Mouse (Mus musculus) layer of hippocampus, adult 2 months (tissue): ENCODE results near the gene Fancd2. TPM values are rescaled to one million over a fixed set of nuclear protein-coding genes. Genes with fewer than 3 reads are reported as not detected.

Experiments
- DNase-seq, 2 experiments: peaks; one replicate each; pipeline ENCODE4 v3.0.0; 2022; ENCODE audit warnings: low spot score in 2 of 2
- H3K27ac ChIP-seq: fragments of 200-600 bp; 2 replicates; pipeline ENCODE4 v1.8.1; 2022
- H3K4me3 ChIP-seq: fragments of 200-600 bp; 2 replicates; pipeline ENCODE4 v1.8.1; 2022; ENCODE audit warnings: mild to moderate bottlenecking
- CTCF ChIP-seq: fragments of 200-600 bp; conservative IDR thresholded peaks from 2 replicates; pipeline ENCODE4 v1.8.1; 2022; ENCODE audit warnings: antibody characterized with exemption, mild to moderate bottlenecking, moderate library complexity
- total RNA-seq, 2 experiments: library from RNA; stranded (reverse); gene quantifications; 2 replicates each; pipeline ENCODE4 v1.2.3; 2021

Gene Fancd2
- total RNA-seq, 2 experiments from 2014 or later = 2.4 to 3.8 TPM

DNA sequence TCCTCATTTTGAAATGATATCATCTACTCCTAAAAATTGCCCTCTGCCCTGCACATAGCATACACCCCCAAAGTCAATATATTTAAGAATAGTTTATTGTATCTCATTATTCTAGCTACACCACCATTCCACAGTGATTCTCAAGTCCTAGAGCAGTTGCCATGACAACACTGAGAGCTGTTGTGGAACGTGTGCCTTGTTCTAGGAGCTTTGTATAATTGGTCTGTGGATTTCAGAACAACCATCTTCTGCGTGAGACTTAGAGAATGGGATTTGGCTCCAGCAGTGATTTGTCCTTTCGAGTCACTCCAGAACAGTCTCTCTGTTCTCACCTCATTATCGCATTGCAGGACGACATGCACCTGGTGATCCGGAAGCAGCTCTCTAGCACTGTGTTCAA, 28.3 kb downstream of the Fancd2 start:
- TF ChIP-seq CTCF = no peak
- H3K27ac ChIP-seq = no peak overlapping the region
- no peak for DNase-seq
- no peak overlapping the region for H3K4me3 ChIP-seq

DNA sequence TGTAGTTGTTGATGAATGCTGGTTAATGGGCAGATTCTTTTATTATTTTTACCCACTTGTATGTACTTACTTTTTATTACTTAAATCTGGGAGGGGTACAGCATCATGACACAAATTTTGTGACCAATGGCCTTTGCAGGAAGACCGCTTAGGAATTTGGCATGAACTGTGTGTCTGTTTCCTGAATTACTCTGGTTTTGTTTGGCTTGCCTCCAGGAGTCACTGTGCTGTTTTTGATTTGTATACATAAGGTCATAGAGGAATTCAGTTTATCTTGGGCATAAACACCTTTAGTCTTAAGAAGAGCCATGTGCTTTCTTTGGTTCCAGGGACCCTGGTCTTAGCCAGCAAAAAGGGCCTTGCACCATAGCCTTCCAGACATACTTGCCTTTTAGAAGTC, 33.1 kb downstream of the Fancd2 start:
- H3K27ac ChIP-seq = no peak overlapping the region
- TF ChIP-seq CTCF = no peak
- DNase-seq = no peak

DNA sequence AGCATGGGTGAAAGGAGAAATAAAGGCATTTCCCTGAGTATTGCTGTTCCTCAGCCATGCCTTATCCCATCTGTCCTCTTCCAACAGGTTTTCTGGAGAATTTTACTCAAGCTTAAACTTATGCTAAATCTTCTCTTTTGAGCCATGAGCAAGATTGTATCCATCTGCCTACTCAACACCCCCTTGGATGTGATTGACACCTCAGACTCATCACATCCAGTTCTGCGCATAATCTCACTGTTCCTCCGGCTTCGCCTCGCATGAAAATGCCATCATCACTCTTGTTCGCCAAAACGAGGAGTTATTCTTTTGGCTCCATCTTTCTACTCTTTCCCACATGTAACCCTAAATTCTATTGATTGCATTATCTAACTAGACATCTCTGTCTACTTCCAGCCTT, 44.6 kb downstream of the Fancd2 start:
- peak overlapping the region; percentile 88 for H3K27ac ChIP-seq
- DNase-seq = peak; percentile 25 to 76
- no peak for TF ChIP-seq CTCF
- no peak overlapping the region for H3K4me3 ChIP-seq

More for the DNA sequence above, 33.1 kb downstream of the Fancd2 start:
- no peak overlapping the region for H3K4me3 ChIP-seq

DNA sequence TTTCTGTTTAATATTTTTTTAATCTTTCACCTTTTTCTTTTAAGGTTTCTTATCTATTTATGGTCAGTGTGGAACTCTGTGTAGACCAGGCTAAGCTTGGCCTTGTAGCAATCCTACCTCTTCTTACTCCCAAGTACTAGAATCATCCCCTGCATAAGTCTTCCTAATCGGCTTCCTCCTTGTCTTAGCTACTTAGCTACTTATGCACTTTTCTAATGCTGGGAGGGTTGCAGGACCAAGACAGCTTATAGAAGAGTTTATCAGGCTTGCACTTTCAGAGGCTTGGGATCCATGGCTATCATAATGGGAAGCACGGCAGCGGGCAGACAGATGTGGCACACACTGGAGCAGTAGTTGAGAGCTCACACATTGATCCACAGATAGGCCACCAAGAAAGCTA, 47.8 kb downstream of the Fancd2 start:
- no peak for TF ChIP-seq CTCF
- DNase-seq = no peak
- Histone ChIP-seq H3K4me3 (no peak overlapping the region), H3K27ac (no peak overlapping the region)

DNA sequence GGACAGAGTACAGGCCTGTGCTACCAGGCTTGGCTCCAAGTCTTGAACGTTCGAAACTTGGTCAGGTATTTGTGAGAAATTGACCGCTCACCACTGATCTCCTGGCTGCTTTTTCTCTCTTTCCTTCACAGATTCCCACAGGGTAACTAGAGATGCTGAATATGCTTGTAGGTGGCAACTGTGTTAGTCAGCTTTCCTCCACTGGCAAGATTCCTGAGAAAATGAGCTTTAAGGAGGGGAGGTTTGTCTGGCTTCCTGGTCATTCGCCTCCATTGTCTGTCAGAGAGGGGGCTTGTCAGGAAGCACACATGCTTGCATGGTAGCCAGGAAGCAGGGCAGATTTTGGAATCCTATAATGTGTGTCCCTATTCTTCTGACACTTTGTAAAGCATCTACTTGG, 51.5 kb downstream of the Fancd2 start:
- H3K27ac ChIP-seq = no peak overlapping the region
- H3K4me3 ChIP-seq = no peak overlapping the region
- DNase-seq = no peak
- no peak for TF ChIP-seq CTCF

DNA sequence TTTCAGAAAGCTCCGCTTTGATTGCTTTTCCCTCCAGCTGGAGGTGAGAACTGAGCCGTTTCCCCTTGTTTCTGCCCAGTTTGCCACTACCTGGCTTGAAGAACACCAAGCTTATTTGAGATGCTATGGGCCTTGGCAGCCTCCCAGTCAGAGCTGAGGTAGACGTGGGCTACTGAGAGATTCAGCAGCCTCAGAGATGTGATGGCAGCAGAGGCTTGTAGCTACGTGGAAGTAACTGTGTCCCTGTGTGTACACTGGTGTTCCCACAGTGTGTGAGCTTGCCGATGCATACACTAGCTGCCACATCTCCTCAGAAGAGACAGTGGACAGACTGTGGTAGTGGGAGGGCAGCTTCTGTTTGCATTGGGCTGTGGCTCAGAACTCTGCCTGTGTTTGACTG, 53.6 kb downstream of the Fancd2 start:
- DNase-seq = no peak
- TF ChIP-seq CTCF = no peak
- H3K4me3 ChIP-seq = no peak overlapping the region
- no peak overlapping the region for H3K27ac ChIP-seq

DNA sequence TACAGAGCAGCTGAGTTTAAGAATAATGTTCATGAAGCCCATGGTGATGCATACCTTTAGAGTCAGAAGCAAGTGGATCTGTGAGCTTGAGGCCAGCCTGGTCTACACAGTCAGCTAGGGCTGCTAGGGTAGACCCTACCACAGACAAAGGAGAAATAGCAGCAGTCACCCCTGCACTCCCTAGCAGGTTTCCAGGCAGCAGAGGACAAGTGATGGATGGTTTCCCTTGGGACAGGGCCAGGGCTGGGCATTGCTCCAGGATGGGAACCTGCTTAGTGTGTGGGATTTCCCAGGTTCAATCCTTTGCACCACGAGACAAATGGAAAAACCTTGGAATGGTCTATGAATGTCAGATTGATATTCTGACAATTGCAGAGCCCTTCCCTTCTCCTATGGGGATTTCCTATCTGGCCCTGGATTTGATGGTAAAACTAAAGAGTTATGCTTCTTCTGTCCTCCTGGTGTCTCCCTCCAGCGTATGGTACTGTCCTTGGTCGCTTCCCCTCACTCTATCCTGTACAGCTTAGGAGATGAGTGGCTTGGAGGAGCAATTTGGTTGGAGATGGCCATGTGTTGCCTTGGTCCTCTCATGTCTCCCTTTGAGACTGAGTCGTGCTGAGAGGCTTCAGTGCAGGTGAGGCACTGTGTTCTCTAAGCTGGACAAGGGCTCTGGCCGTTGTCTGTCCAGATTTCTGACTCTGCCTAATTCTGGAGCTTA, 55.1 kb downstream of the Fancd2 start:
- Histone ChIP-seq H3K27ac (no peak overlapping the region), H3K4me3 (no peak overlapping the region)
- TF ChIP-seq CTCF = 0 out of 2 replicates have a peak, but pooled peaks have one; percentile 21
- no peak for DNase-seq

DNA sequence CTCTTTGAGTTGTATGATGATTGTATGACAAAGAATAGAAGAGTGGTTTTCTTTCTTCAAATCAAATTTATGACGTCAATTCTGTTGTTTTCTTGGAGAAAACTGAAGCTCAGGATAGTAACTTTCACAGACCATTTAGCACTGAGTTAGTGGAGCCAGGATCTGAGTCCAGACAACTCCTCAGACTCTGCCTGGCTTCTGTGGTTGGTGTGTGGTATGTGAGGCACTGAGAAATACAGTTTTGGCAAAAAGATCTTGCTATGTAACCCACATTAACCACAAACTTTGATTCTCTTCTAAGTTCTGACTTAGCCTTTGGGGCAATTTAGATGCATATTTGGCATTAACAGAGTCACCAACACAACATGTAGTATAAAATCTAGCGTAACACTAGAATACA, 61.2 kb downstream of the Fancd2 start:
- Histone ChIP-seq H3K4me3 (no peak overlapping the region), H3K27ac (no peak overlapping the region)
- no peak for DNase-seq
- no peak for TF ChIP-seq CTCF

DNA sequence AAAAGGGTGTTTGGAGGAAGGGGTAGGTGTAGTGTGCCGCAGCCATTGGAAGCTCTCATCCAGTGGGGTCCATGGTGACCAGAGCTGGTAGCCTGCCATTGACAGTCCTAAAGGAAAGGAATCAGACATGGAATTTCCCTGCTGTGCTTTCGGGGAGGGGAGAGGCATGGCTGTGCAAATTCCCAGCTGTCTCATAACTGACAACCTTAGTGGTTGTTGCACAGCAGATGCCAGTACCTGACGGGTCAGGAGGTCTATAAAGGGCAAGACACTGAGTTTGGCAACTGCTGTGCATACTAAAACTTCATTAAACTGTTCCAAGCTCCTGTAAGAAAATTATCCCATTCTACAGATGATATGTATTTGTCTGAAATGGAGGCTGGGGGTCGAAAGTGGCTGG, 66.5 kb downstream of the Fancd2 start:
- Histone ChIP-seq H3K4me3 (no peak overlapping the region), H3K27ac (no peak overlapping the region)
- no peak for DNase-seq
- no peak for TF ChIP-seq CTCF

DNA sequence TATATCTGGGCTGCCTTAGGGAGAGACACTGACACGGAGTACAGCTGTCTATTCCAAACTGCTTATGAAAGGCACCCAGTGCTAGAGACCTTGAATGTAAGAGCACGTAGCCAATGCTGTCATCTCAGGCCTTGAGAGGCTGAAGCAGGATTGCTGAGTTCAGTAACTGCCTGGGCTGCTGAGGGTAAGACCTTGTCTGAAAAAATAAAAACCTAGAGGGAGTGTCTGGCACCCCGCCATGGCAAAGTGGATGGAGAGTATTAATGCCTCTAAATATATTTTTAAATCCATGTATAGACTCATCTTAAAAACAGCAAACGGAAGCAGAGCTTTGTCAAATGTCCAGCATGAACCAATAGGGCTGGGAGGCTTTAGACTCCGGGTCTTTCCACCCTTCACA, 68.4 kb downstream of the Fancd2 start:
- H3K27ac ChIP-seq = peak overlapping the region; percentile 58
- DNase-seq = no peak
- H3K4me3 ChIP-seq = no peak overlapping the region; the same call in 1 of the 2 replicates
- no peak for TF ChIP-seq CTCF

DNA sequence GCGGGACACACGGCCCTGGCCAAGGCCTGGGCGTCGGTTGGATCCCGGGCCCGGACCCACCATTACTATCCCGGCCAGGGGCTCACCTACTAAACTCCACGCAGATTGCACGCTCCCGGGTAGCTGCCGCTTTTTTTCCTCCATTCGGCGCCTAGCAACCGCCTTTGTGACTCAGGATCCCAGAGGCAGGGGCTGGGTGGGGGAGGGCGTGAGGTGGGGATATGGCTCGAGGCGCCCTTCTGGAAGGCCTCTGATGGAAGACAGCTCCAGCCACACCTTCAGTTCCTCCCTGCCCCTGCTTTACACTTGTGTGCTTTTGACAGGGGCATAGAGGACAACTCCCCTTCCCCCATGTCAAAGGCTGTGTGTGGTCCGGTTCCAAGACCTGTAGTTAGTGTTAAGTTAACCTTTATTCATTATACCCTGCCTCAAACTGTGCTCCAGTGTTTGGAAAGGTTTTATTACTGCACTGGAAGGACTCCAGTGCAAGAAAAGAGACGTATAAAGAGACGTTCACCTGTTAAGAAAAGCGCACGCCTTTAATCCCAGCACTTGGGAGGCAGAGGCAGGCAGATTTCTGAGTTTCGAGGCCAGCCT, 69.2 kb downstream of the Fancd2 start, which contains the start of gene Fancd2os:
Fancd2os (minus strand) TSS at position 173 of the 597 bp plus-strand sequence.
- H3K27ac ChIP-seq = peak within 1 kb of the TSS; percentile 58
- no peak for DNase-seq
- peak within 1 kb of the TSS; percentile 2; the same call in 1 of the 2 replicates for H3K4me3 ChIP-seq
- no peak for TF ChIP-seq CTCF

DNA sequence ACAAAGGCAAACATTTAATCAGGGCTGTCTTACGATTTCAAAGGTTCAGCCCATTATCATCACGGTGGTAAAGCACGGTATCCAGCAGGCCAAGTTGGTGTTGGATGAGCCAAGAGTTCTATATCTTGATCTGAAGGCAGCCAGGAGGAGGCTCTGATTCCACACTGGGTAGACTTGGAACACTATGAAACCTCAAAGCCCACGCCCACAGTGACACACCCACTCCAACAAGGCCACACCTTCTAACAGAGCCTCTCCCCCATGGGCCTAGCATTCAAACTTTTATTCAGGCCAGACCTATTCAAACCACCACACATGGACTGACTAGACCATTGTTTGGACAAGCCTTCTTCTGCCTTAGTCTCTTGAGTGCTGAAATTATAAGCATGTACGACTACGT, 71.3 kb downstream of the Fancd2 start:
- Histone ChIP-seq H3K4me3 (no peak overlapping the region), H3K27ac (no peak overlapping the region)
- no peak for TF ChIP-seq CTCF
- DNase-seq = no peak

DNA sequence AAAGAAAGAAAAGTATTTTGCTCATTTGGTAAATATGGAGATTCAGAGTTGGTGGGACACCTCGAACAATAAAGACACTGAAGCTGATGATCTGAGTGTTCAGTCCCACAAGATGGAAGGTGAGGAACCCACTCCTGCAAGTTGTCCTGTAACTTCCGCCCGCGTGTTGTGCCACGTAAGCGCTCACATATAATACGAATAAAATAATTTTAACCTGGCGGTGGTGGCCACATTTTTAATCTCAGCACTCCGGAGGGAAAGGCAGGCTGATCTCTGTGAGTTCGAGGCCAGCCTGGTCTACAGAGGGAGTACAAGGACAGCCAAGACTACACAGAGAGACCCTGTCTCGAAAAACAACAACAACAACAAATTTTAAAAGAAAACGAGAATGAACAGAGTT, 72.5 kb downstream of the Fancd2 start:
- DNase-seq = no peak
- H3K4me3 ChIP-seq = peak overlapping the region; percentile 95
- TF ChIP-seq CTCF = no peak
- peak overlapping the region; percentile 96 for H3K27ac ChIP-seq
